ENCODE assay signal across 17 mouse cellular contexts in genomic region chr11:111689899-111690298, GRCm38 (mm10).
"Had no signal": no experiment of that assay in that cellular context is flagged by ENCODE, and none has a peak within 500 bp of the region (broad histone marks: within the 10 kb centered on the region; RNA-seq: fewer than 3 reads in every experiment).

No protein-coding gene starts in this region.

- H3K27ac ChIP-seq: liver, embryonic 13.5 days; liver, embryonic 15.5 days; macrophage; midbrain, embryonic 13.5 days; midbrain, embryonic 15.5 days; neural tube, embryonic 12.5 days; stomach, embryonic 15.5 days; stomach, postnatal 0 days had no signal

- ATAC-seq: liver, postnatal 0 days; midbrain, embryonic 13.5 days; midbrain, embryonic 15.5 days had no signal

- H3K9me3 ChIP-seq: liver, embryonic 13.5 days; liver, embryonic 15.5 days; megakaryocyte, embryonic 14.5 days; midbrain, embryonic 13.5 days; midbrain, embryonic 15.5 days; neural tube, embryonic 12.5 days; stomach, embryonic 15.5 days had no signal

- H3K36me3 ChIP-seq: liver, embryonic 13.5 days; liver, embryonic 15.5 days; midbrain, embryonic 13.5 days; midbrain, embryonic 15.5 days; neural tube, embryonic 12.5 days; stomach, embryonic 15.5 days had no signal

- H3K27me3 ChIP-seq: liver, embryonic 13.5 days; liver, embryonic 15.5 days; megakaryocyte, embryonic 14.5 days; midbrain, embryonic 13.5 days; midbrain, embryonic 15.5 days; neural tube, embryonic 12.5 days; stomach, embryonic 15.5 days had no signal

- H3K4me2 ChIP-seq: liver, embryonic 13.5 days; liver, embryonic 15.5 days; lung, embryonic 14.5 days; midbrain, embryonic 13.5 days; midbrain, embryonic 15.5 days; neural tube, embryonic 12.5 days; stomach, embryonic 15.5 days had no signal

- H3K9ac ChIP-seq: liver, embryonic 13.5 days; liver, embryonic 15.5 days; liver, postnatal 0 days; lung, embryonic 14.5 days; midbrain, embryonic 13.5 days; midbrain, embryonic 15.5 days; neural tube, embryonic 12.5 days; stomach, embryonic 15.5 days had no signal

- H3K4me3 ChIP-seq: liver, embryonic 13.5 days; liver, embryonic 15.5 days; megakaryocyte, embryonic 14.5 days; midbrain, embryonic 13.5 days; midbrain, embryonic 15.5 days; neural tube, embryonic 12.5 days; stomach, embryonic 15.5 days had no signal

- H3K4me1 ChIP-seq: midbrain, embryonic 13.5 days; midbrain, embryonic 15.5 days; neural tube, embryonic 12.5 days; stomach, embryonic 15.5 days had no signal

- DNase-seq: liver, embryonic 13.5 days; liver, postnatal 0 days; lung, embryonic 14.5 days; lung, postnatal 14 days; lung, postnatal 36 days; right cerebral cortex, postnatal 14 days; thymus, adult 2 months; thymus, postnatal 25 days; thymus, postnatal 4 days had no signal
